Mouse (Mus musculus) midbrain, embryonic 14.5 days (tissue): ENCODE measurements around the gene 2610318N02Rik. TPM values are rescaled to one million over a fixed set of nuclear protein-coding genes. Genes with fewer than 3 reads are reported as not detected.

Experiments used
- ATAC-seq: fragments of 200-750 bp; cut with Nextera tagmentation; 2 replicates; pipeline ENCODE4 v1.8.0; 2017; ENCODE audit warnings: moderate number of reproducible peaks, moderate library complexity; ENCODE audit not compliant: low FRiP score, low TSS enrichment
- DNase-seq: peaks from one replicate; pipeline ENCODE4 v3.0.0-alpha.2; 2015
- H3K27ac ChIP-seq: fragments of 300-500 bp; sonication (generic); replicated peaks from 2 replicates; pipeline ENCODE4 v1.5.1; 2014; ENCODE audit warnings: mild to moderate bottlenecking, low read depth, low read length, moderate library complexity
- H3K27me3 ChIP-seq: fragments of 300-500 bp; sonication (generic); 2 replicates; pipeline ENCODE4 v1.6.1; 2014; ENCODE audit warnings: low read length, control low read depth, mixed read lengths; ENCODE audit not compliant: control insufficient read depth, insufficient read depth
- H3K36me3 ChIP-seq: fragments of 300-500 bp; sonication (generic); 2 replicates; pipeline ENCODE4 v1.6.1; 2014; ENCODE audit warnings: low read length, control low read depth; ENCODE audit not compliant: control insufficient read depth, insufficient read depth
- H3K4me1 ChIP-seq: fragments of 300-500 bp; sonication (generic); 2 replicates; pipeline ENCODE4 v1.6.1; 2014; ENCODE audit warnings: mild to moderate bottlenecking, antibody characterized with exemption, low read length, control low read depth; ENCODE audit not compliant: control insufficient read depth, insufficient read depth
- H3K4me2 ChIP-seq: fragments of 300-500 bp; sonication (generic); 2 replicates; pipeline ENCODE4 v1.6.1; 2014; ENCODE audit warnings: mild to moderate bottlenecking, low read length, moderate library complexity
- H3K4me3 ChIP-seq: fragments of 300-500 bp; sonication (generic); replicated peaks from 2 replicates; pipeline ENCODE4 v1.5.1; 2014; ENCODE audit warnings: low read depth, low read length
- H3K9ac ChIP-seq: fragments of 300-500 bp; sonication (generic); replicated peaks from 2 replicates; pipeline ENCODE4 v1.6.1; 2014; ENCODE audit warnings: mild to moderate bottlenecking, low read length, moderate library complexity
- H3K9me3 ChIP-seq: fragments of 300-500 bp; sonication (generic); 2 replicates; pipeline ENCODE4 v1.6.1; 2016; ENCODE audit warnings: low read length, control low read depth, mixed read lengths; ENCODE audit not compliant: control insufficient read depth
- WGBS: fragments of 180-500 bp; shearing (Covaris S2); extraction: QIAGEN DNeasy Blood & Tissue Kit; methylation state at CpG from one replicate; pipeline ENCODE4 v1.1.7; 2014; 5-methylcytosine and 5-hydroxymethylcytosine counted together
- polyA plus RNA-seq: library from polyadenylated mRNA; unstranded; fragments of >200 nt; fragmentation: Nextera tagmentation; extraction: Ambion mirVana; gene quantifications from 2 replicates; pipeline ENCODE4 v1.2.1, GENCODE M21; 2014

The 2610318N02Rik gene
- polyA plus RNA-seq, 1 experiment from 2014 or later: 14.8 TPM

GRCm38 (mm10) chr16:17147391-17147929, 22.5 kb upstream of the 2610318N02Rik start:
- Histone ChIP-seq H3K36me3 (peaks cover 14% of the 10 kb centered on the region), H3K9me3 (no peaks in the 10 kb centered on the region), H3K27ac (peak overlapping the region; percentile 52; the same call in 1 of the 2 replicates), H3K4me3 (peak overlapping the region; percentile 60), H3K27me3 (no peaks in the 10 kb centered on the region; the same call in 1 of the 2 replicates), H3K4me1 (peaks cover 10% of the 10 kb centered on the region), H3K9ac (peak overlapping the region; percentile 71), H3K4me2 (peak overlapping the region; percentile 90)
- DNase-seq: peak; percentile 67
- under 1% methylated on average over 41 of the region's 41 CpGs for WGBS
- ATAC-seq: peak; percentile 44

- Histone ChIP-seq H3K9ac (peak within 1 kb of the TSS; percentile 71), H3K27ac (peak within 1 kb of the TSS; percentile 52; the same call in 1 of the 2 replicates)
- WGBS: under 1% methylated on average over 34 of the region's 34 CpGs
Observed at GRCm38 (mm10) chr16:17146772-17147235, 21.8 kb upstream of the 2610318N02Rik start, which contains the start of gene Ccdc116. TSS of gene Ccdc116 (minus strand) at chr16:17147229.

GRCm38 (mm10) chr16:17144339-17144738, 19.4 kb upstream of the 2610318N02Rik start, which contains the start of gene Ydjc:
TSS of gene Ydjc (plus strand) at chr16:17144621.
- H3K9me3 ChIP-seq: no peaks in the 10 kb centered on the region
- DNase-seq: peak; percentile 38

More at GRCm38 (mm10) chr16:17146772-17147235, 21.8 kb upstream of the 2610318N02Rik start, which contains the start of gene Ccdc116:
- peaks cover 8% of the 10 kb centered on the region; the same call in 1 of the 2 replicates for H3K36me3 ChIP-seq
- H3K4me1 ChIP-seq: peaks cover 10% of the 10 kb centered on the region
- H3K4me3 ChIP-seq: peak within 1 kb of the TSS; percentile 60
- DNase-seq (peak; percentile 95), ATAC-seq (peak; percentile 86)
- H3K9me3 ChIP-seq: no peaks in the 10 kb centered on the region
- peak within 1 kb of the TSS; percentile 90 for H3K4me2 ChIP-seq
- no peaks in the 10 kb centered on the region; the same call in 1 of the 2 replicates for H3K27me3 ChIP-seq

GRCm38 (mm10) chr16:17137355-17137754, 12.4 kb upstream of the 2610318N02Rik start:
- Histone ChIP-seq H3K27me3 (no peaks in the 10 kb centered on the region), H3K4me3 (no peak overlapping the region), H3K36me3 (no peaks in the 10 kb centered on the region), H3K9ac (no peak overlapping the region), H3K4me2 (no peak overlapping the region), H3K4me1 (0 out of 2 replicates have a peak, but pooled peaks cover 3% of the 10 kb centered on the region), H3K27ac (no peak overlapping the region), H3K9me3 (no peaks in the 10 kb centered on the region)
- ATAC-seq: no peak
- WGBS: 88% methylated on average over 15 of the region's 15 CpGs
- DNase-seq: no peak

More at GRCm38 (mm10) chr16:17144339-17144738, 19.4 kb upstream of the 2610318N02Rik start, which contains the start of gene Ydjc:
- no peak within 1 kb of the TSS for H3K27ac ChIP-seq
- H3K4me1 ChIP-seq: peaks cover 10% of the 10 kb centered on the region
- H3K4me3 ChIP-seq: no peak within 1 kb of the TSS
- no peak for ATAC-seq
- H3K36me3 ChIP-seq: no peaks in the 10 kb centered on the region
- no peak within 1 kb of the TSS for H3K4me2 ChIP-seq
- H3K27me3 ChIP-seq: no peaks in the 10 kb centered on the region; the same call in 1 of the 2 replicates
- no peak within 1 kb of the TSS for H3K9ac ChIP-seq
- WGBS: 19% methylated on average over 7 of the region's 7 CpGs

GRCm38 (mm10) chr16:17132906-17133200, 7.9 kb upstream of the 2610318N02Rik start:
- H3K4me2 ChIP-seq: peak overlapping the region; percentile 95
- H3K4me3 ChIP-seq: peak overlapping the region; percentile 76
- H3K9me3 ChIP-seq: no peaks in the 10 kb centered on the region
- DNase-seq: peak; percentile 11
- peaks cover 9% of the 10 kb centered on the region; the same call in 1 of the 2 replicates for H3K4me1 ChIP-seq
- H3K27me3 ChIP-seq: no peaks in the 10 kb centered on the region
- no peak overlapping the region for H3K9ac ChIP-seq
- no peak for ATAC-seq
- 33% methylated on average over 7 of the region's 7 CpGs for WGBS
- H3K36me3 ChIP-seq: no peaks in the 10 kb centered on the region
- H3K27ac ChIP-seq: no peak overlapping the region

- H3K4me3 ChIP-seq: peak within 1 kb of the TSS; percentile 76
- peak; percentile 98 for DNase-seq
- peak within 1 kb of the TSS; percentile 95 for H3K4me2 ChIP-seq
- no peaks in the 10 kb centered on the region for H3K36me3 ChIP-seq
- peaks cover 9% of the 10 kb centered on the region; the same call in 1 of the 2 replicates for H3K4me1 ChIP-seq
- ATAC-seq: peak; percentile 98
- H3K27ac ChIP-seq: peak within 1 kb of the TSS; percentile 83
- under 1% methylated on average over 47 of the region's 47 CpGs for WGBS
- H3K9ac ChIP-seq: peak within 1 kb of the TSS; percentile 63
- H3K27me3 ChIP-seq: no peaks in the 10 kb centered on the region
- no peaks in the 10 kb centered on the region for H3K9me3 ChIP-seq
Observed at GRCm38 (mm10) chr16:17132089-17132905, 7.3 kb upstream of the 2610318N02Rik start, which contains the start of gene Sdf2l1. TSS of gene Sdf2l1 (minus strand) at chr16:17132383.

- peak overlapping the region; percentile 95 for H3K4me2 ChIP-seq
- ATAC-seq: peak; percentile 7
Observed at GRCm38 (mm10) chr16:17131191-17132088, 6.5 kb upstream of the 2610318N02Rik start.

GRCm38 (mm10) chr16:17127292-17127691, 2.3 kb upstream of the 2610318N02Rik start:
- H3K9ac ChIP-seq: no peak overlapping the region
- no peaks in the 10 kb centered on the region for H3K36me3 ChIP-seq
- H3K27me3 ChIP-seq: no peaks in the 10 kb centered on the region
- ATAC-seq (no peak), DNase-seq (peak; percentile 45)
- 100% methylated on average over 1 of the region's 1 CpGs for WGBS
- H3K4me1 ChIP-seq: peaks cover 22% of the 10 kb centered on the region
- no peak overlapping the region for H3K4me2 ChIP-seq
- H3K27ac ChIP-seq: no peak overlapping the region
- H3K9me3 ChIP-seq: no peaks in the 10 kb centered on the region
- H3K4me3 ChIP-seq: no peak overlapping the region

More at GRCm38 (mm10) chr16:17131191-17132088, 6.5 kb upstream of the 2610318N02Rik start:
- Histone ChIP-seq H3K4me3 (peak overlapping the region; percentile 76), H3K9me3 (no peaks in the 10 kb centered on the region), H3K4me1 (peaks cover 9% of the 10 kb centered on the region; the same call in 1 of the 2 replicates), H3K27ac (peak overlapping the region; percentile 83), H3K27me3 (no peaks in the 10 kb centered on the region), H3K9ac (peak overlapping the region; percentile 63), H3K36me3 (no peaks in the 10 kb centered on the region)
- WGBS: 3% methylated on average over 43 of the region's 43 CpGs
- DNase-seq: no peak
